Mouse (Mus musculus): ENCODE measurements at regions not wholly inside any gene's neighbourhood (a gene's known extent, or its start where the extent isn't known, plus 50 kb on each side); places are given as distances from the start of the nearest gene placed in this dataset.
A peak's percentile ranks its signal among the peaks of the same experiment; 100 is the strongest.

DNA sequence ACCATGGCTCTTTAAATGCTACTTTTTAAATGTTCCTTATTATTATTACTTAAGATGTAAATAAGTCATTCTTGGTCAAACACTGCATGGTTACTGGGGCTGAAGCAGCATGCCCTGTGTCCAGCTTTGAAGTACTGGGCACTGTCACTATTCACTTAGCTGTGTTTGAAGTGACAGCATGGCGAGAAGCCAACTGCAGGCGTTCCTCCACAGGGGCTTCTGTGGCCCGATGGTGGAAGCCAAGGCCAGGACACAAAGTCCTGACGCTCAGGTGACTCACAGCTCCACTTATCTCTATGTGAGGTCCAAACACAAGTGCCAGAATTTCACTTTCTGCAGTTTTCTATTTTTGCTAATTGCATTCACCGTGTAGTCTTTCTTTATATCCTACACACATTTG, 65.3 kb downstream of the Cdca7 start:
- no peak for DNase-seq

DNA sequence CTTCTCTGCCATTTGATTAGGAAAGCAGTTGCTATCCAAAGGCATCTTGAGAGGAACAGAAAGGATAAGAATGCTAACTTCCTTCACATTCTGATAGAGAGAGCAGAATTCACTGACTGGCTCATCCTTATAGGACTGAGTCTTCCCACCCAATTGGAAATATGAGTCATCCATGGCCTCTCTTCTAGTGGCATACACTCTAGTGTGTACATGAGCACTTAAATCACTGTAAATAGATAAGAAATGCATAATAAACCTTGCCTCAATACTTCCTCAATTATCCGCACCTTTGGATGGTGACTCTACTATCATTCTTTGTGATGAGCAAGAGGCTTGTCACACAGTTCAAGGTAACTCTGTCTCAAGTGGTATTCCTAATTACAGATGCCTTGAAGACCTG, 69.5 kb downstream of the Cdca7 start:
- no peak for DNase-seq

GRCm38 (mm10) chr2:72546476-72546875, 70.5 kb downstream of the Cdca7 start:
- no peak for DNase-seq

- DNase-seq, result no peak
Measured at GRCm38 (mm10) chr2:72546963-72547362, 71.0 kb downstream of the Cdca7 start.

DNA sequence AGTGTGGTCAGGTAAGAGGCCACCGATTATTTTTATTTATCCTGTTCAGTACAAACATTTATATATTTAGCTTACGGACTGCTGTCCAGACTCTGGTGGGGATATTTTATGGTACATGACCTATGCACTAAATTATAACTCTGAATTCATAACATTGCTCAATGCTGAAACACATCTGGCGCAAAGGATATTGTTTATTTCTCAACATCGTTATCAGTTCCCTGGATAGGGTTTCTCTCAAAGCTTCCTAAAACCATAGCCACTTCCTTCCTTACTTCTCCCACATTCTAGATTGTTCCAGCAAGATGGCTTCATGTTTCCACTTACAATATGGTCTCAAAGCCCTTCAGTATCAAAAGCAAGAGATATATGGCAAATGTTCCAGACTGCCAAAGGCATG, 75.3 kb downstream of the Cdca7 start:
- DNase-seq, result no peak

- no peak for DNase-seq
Measured at GRCm38 (mm10) chr2:72554603-72555002, 78.6 kb downstream of the Cdca7 start.

DNA sequence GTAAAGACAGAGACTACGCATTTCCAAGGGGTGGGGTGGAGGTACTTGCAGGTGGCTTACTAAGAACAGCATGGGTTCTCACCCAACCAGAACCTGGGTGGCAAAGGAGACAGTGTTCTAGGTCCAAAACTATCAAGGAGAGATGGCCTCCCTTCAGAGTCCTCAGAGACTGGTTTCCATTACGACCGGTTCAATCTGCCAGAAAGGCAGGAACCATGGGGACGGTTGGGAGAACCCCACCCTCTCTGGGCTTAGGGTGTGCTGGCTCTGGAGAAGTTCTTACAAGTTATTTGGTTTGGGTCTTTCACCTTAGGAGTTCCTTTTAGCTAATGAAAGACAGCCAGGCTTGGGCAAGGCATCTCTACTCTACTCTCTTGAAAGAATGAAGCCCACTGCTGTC, 79.2 kb downstream of the Cdca7 start:
- DNase-seq, result no peak

DNA sequence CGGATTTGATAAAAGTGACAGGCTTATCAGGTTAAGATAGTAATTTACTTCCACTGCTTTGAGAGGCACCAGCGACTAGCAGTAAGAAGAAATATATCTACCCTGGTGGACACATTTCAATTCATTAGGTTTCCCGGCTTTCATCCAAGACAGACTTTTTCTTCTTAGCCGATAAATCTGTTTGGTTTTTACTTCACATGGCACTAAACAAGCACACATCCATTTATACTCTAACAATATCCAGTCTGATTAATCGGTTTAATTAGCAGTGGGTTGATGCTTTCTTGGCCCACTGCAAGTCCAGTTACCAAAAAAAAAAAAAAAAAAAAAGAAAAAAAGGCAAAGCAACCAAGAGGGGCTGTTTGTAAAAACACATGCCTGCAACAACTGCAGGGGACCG, 79.6 kb downstream of the Cdca7 start:
- DNase-seq, result no peak

DNA sequence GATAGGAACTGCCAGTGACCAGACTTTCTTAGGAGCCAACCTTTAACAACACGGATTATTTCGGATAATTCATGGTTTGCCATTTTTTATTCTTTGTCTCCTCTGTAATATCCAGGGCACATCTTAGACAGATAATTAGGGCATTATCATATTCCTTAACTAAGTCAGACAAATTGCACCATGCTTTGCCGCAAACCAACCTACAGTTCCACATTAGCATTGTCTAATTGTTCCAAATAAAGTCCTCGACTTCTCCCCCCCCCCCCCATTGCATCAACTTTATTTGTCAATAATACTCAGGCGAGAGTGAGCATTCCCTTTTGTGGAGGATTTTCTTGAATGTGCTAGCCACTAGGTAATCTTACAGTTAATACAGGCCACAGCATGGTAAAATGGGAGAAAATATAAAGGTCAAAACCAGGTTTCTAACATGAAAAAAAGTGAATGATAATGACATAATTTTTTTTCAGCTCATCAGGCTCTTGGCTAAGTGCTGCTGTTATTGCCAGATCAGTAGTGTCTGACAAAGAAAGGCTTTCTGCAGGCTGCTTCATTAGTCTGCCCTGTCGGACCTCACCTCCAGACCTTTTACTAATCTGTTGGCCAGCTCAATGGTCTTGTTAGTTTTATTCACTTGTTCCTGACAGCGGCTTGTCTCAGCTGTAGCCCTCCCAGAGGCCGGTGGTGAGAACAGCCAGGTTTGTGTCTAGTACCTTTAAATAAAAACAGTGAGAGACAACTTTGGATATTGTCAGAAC, 80.3 kb downstream of the Cdca7 start:
- DNase-seq, result no peak

GRCm38 (mm10) chr2:72557161-72557560, 81.2 kb downstream of the Cdca7 start:
- DNase-seq, result no peak

GRCm38 (mm10) chr2:72557565-72558260, 81.8 kb downstream of the Cdca7 start:
- DNase-seq, result no peak

DNA sequence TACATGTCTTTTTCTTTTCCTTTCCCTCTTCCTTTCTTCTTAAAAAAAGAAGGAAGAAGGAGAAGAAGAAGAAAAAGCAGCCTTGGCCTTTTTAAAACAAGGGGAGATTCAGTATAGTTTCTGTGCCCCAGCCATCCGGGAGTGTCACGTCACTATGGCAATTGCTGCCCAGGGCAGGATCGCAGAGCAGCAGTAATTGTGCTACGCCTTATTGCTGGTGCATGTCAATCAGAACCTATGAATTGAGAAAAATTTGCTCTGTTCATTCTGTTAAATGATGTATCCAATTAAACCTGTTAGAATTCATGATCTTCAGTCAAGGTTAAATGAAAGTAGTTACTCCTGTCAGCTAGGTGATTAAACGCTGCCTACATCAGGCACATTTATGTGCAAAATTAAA, 85.4 kb downstream of the Cdca7 start:
- no peak for DNase-seq

- no peak for DNase-seq
Measured at GRCm38 (mm10) chr2:72578322-72578721, 102.4 kb downstream of the Cdca7 start.

- no peak for DNase-seq
Measured at GRCm38 (mm10) chr2:72581136-72581535, 105.2 kb downstream of the Cdca7 start.

DNA sequence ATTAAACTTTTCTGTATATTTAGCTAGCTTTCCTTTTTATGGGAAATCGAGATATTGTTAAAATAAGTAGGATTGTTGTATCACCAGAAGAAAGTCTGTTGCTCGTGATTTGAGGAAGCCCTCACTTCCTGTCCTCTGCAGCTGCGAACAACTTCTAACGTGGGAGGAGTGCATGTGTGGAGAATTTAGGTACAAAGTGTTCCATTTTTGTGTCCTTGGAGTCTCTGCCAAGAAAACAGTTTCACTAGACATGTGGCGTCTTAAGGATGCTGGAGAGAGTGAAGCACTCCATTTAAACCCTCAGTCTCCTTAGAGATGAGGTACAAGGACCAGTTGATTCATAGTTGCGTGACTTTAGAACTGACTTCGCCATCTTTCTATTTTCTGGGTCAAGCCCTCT, 112.9 kb downstream of the Cdca7 start:
- DNase-seq, result peak; percentile 28

GRCm38 (mm10) chr2:72592011-72592410, 116.1 kb downstream of the Cdca7 start:
- DNase-seq, result no peak

GRCm38 (mm10) chr2:72596994-72597925, 121.3 kb downstream of the Cdca7 start:
- no peak for DNase-seq

DNA sequence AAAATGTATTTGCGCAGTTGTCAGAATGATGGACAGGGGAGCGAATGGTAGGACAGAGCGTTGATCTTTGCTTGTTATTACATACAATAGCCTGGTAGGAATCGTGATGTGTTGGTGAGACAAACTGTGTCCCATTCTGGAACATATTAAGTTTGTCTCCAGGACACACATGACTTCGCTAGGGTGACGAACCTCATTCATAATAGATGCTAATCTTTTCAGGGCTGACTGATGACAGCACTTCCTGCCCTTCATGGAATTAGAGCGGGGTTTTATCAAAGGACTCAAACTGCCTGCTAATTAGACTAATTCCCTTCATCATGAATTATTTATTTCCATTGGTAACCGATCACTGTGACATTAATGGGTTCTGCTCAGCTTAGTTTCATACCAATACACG, 122.0 kb downstream of the Cdca7 start:
- no peak for DNase-seq

DNA sequence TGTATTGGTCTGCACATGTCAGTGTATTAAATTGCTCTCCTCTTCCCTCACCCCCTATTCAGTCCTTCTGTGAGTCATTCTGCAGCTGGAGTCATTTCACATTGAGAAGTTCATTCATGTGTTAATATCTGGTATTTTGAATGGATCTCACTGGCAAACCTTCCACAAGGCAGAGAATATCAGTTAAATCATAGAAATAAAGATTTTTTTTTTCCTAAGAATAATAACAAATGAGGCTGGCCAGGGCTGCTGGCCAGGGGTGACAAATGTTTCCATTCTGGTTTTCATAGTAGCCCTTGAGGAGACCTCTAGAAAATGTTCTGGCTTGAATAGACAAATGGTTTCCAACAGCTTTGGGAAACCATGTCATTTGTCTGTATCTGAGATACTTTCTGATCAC, 124.8 kb downstream of the Cdca7 start:
- no peak for DNase-seq

DNA sequence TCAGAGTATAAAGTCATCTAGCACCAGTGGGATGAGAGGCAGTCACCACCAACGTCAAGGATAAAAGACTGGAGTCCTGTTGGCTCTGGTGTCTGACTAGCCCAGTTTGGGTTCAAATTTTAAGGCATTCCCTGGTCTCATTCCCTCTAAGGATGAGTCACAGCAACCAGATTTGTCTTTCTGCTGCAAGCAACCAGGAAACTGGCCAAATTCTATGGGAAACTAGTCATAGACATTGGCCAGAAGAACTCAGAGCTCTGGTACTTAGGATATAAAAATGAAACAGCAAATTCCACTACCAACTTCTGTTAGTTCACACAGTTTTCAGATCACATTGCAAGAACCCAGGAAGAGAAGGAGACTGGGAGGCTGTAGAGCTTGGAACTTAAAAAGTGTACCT, 126.2 kb downstream of the Cdca7 start:
- DNase-seq, result peak; percentile 34

- DNase-seq, result no peak
Measured at GRCm38 (mm10) chr2:72612221-72612620, 136.3 kb downstream of the Cdca7 start.

DNA sequence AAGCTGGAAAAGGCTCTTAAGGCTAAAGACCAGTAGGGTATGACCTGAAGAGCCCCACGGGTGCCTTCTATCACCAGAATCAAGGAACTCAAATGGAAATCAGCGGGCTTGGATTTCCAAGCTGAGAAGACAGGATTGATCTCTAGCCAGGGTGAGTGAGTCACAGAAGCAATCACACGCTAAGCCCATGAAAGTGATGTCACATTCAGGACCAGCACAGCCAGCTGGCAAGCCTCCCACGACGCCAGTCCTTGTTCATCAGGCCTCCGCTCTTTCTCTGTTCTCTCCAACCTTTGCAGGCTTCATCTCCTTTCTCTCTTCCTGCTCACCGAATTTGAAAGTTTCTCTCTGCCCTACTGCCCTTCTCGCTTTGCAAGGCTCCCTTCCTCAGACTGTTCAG, 138.3 kb downstream of the Cdca7 start:
- DNase-seq, result peak; percentile 58

DNA sequence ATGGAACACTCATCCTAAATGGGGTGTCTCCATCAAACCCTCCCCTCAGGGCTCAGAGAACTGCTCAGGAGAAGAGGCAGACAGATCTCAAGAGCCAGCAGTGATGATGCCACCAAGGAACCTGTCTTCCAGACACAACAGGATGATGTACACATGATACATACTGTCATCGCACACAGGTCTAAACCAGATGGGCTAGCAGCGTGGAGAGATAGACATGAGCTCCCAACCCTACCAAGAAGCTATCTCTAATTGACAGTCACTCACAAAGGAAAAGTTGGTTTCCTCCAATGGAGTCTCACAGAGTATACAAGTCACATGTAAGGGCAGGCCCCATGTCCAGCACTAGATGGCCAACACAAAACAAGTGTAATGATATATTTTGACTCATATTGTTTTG, 139.9 kb downstream of the Cdca7 start:
- DNase-seq, result no peak

DNA sequence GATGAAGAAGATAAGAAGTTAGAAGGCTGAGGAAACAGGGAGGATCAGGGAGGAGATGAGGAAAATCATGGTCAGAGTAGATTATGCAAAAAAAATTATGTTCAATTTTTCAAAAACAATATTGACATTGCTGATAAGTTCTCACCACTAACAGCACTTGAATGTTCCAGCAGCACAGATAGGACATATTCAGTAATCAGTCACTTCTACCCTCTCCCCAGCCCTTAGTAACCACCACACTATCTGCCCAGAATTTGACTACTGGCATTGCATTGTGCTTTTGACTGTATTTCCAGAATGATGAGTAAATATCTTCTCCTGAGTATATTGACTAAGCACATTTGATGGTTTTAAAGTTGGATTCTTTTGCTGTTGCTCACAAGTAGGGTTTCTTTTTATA, 140.5 kb downstream of the Cdca7 start:
- DNase-seq, result no peak

Data from layer of hippocampus, adult 9-11 months (tissue).